Mouse (Mus musculus): Measurements from ENCODE around the gene Zfp865.

DNA sequence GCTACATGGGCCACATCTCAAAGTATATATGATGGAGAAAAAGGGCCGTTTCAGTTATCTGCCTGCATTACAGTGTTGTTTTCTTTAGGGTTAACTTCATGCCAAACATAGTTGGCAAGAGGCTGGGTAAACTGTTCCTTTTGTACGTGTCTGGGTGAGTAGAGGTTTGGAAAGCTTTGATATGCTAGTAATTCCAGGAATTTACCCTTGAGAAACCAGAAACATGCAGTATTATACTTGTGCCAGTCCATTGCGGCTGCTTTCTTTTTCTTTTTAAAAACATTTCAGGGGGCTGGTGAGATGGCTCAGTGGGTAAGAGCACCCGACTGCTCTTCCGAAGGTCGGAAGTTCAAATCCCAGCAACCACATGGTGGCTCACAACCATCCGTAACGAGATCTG, 23.2 kb upstream of the Zfp865 start:
- TF ChIP-seq CTCF (IDR thresholded peaks at IDR 0.05; ENCODE audit: extremely low read depth, insufficient read depth, insufficient read length, insufficient replicate concordance) (no peak), POLR2A (IDR thresholded peaks at IDR 0.05; ENCODE audit: low read depth, low read length) (no peak)
